ENCODE assay signal across 16 mouse cellular contexts in the genomic region with DNA sequence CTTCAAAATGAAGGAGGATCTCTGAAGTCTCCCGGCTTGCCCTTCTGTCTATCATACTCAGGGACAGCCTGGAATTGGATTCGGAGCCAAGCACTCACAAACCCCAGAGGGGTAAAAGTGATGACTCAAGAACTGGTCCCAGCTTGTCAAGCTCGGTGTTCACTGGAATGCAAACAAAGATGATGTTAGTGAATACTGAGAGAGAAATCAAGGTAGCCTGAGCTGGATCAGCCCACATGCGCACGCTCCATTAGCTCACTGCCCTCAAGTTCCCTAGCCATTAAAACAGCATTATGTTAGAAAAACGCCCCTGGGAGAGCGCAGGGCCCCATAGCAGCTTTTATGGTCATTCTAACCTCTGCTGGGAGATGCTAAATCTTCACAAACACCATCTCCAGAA.
DNase-seq lines count a peak whose midpoint lies in the region; ATAC-seq and TF ChIP-seq lines count a peak whose summit lies in the region.
"Had no signal": no experiment of that assay in that cellular context is flagged by ENCODE, and none has a peak within 500 bp of the region (broad histone marks: within the 10 kb centered on the region; RNA-seq: fewer than 3 reads in every experiment).

No protein-coding gene starts in this region.

- no peaks in the 10 kb centered on the region for H3K9me3 ChIP-seq in kidney, postnatal 0 days (replicated peaks; ENCODE audit: low read length)
- no peaks in the 10 kb centered on the region for H3K9me3 ChIP-seq in embryonic facial prominence, embryonic 14.5 days (ENCODE audit: control insufficient read depth, low read length)
- H3K9me3 ChIP-seq in limb, embryonic 15.5 days: no peaks in the 10 kb centered on the region
- no peaks in the 10 kb centered on the region for H3K9me3 ChIP-seq in forebrain, embryonic 11.5 days (ENCODE audit: control insufficient read depth, low read length)
- H3K9me3 ChIP-seq: forebrain, embryonic 10.5 days had no signal

- H3K4me2 ChIP-seq in kidney, postnatal 0 days (ENCODE audit: low read length): peak overlapping the region; percentile 34
- H3K4me2 ChIP-seq in embryonic facial prominence, embryonic 14.5 days (ENCODE audit: low read depth, low read length): peak overlapping the region; percentile 31
- peak overlapping the region; percentile 2; the same call in 1 of the 2 replicates for H3K4me2 ChIP-seq in limb, embryonic 15.5 days
- H3K4me2 ChIP-seq in forebrain, embryonic 11.5 days (ENCODE audit: low read depth, low read length, severe bottlenecking): no peak overlapping the region
- H3K4me2 ChIP-seq: liver, embryonic 11.5 days had no signal

- no peak overlapping the region for H3K9ac ChIP-seq in kidney, postnatal 0 days (ENCODE audit: low read depth, low read length)
- H3K9ac ChIP-seq in embryonic facial prominence, embryonic 14.5 days (ENCODE audit: low read depth, low read length): no peak overlapping the region
- H3K9ac ChIP-seq in limb, embryonic 15.5 days: no peak overlapping the region
- no peak overlapping the region for H3K9ac ChIP-seq in forebrain, embryonic 11.5 days (ENCODE audit: low read length)

- no peaks in the 10 kb centered on the region for H3K27me3 ChIP-seq in kidney, postnatal 0 days (ENCODE audit: insufficient read depth, low read length)
- H3K27me3 ChIP-seq in embryonic facial prominence, embryonic 14.5 days (replicated peaks; ENCODE audit: control insufficient read depth, insufficient read depth, low read length): no peaks in the 10 kb centered on the region
- no peaks in the 10 kb centered on the region for H3K27me3 ChIP-seq in limb, embryonic 15.5 days
- no peaks in the 10 kb centered on the region for H3K27me3 ChIP-seq in forebrain, embryonic 11.5 days (ENCODE audit: control insufficient read depth, insufficient read depth, low read length)

- TF ChIP-seq CTCF in kidney, postnatal 0 days (IDR thresholded peaks at IDR 0.05; ENCODE audit: low read depth): no peak

- ATAC-seq in kidney, postnatal 0 days (replicated peaks; ENCODE audit: low FRiP score, low read depth): peak; percentile 53; the same call in 1 of the 2 replicates
- peak; percentile 41; the same call in 1 of the 2 replicates for ATAC-seq in embryonic facial prominence, embryonic 14.5 days (ENCODE audit: low read depth)
- no peak for ATAC-seq in limb, embryonic 15.5 days (ENCODE audit: insufficient number of reproducible peaks, low FRiP score, low TSS enrichment, low read depth)
- ATAC-seq in forebrain, embryonic 11.5 days (replicated peaks; ENCODE audit: low FRiP score): no peak
- ATAC-seq in monocyte, adult 5-6 weeks (replicated peaks; ENCODE audit: insufficient number of reproducible peaks, low FRiP score, low TSS enrichment, poor library complexity, severe bottlenecking): no peak
- ATAC-seq: intestine, postnatal 0 days; lung, postnatal 0 days had no signal

- H3K4me1 ChIP-seq in kidney, postnatal 0 days (replicated peaks; ENCODE audit: insufficient read depth, low read length): 0 out of 2 replicates have a peak, but pooled peaks cover 5% of the 10 kb centered on the region
- peaks cover 11% of the 10 kb centered on the region for H3K4me1 ChIP-seq in embryonic facial prominence, embryonic 14.5 days (ENCODE audit: control insufficient read depth, insufficient read depth, low read length)
- peaks cover 13% of the 10 kb centered on the region for H3K4me1 ChIP-seq in limb, embryonic 15.5 days
- H3K4me1 ChIP-seq in forebrain, embryonic 11.5 days (replicated peaks; ENCODE audit: control insufficient read depth, insufficient read depth, low read length): no peaks in the 10 kb centered on the region

- 27% methylated on average over 7 of the region's 7 CpGs for WGBS in kidney, postnatal 0 days
- WGBS in embryonic facial prominence, embryonic 14.5 days: 65% methylated on average over 7 of the region's 7 CpGs
- WGBS in limb, embryonic 15.5 days: 47% methylated on average over 7 of the region's 7 CpGs
- 84% methylated on average over 7 of the region's 7 CpGs for WGBS in forebrain, embryonic 11.5 days

- H3K36me3 ChIP-seq in kidney, postnatal 0 days (ENCODE audit: insufficient read depth, low read length): no peaks in the 10 kb centered on the region
- H3K36me3 ChIP-seq in embryonic facial prominence, embryonic 14.5 days (ENCODE audit: control insufficient read depth, insufficient read depth, low read length): no peaks in the 10 kb centered on the region
- H3K36me3 ChIP-seq in limb, embryonic 15.5 days: no peaks in the 10 kb centered on the region
- no peaks in the 10 kb centered on the region for H3K36me3 ChIP-seq in forebrain, embryonic 11.5 days (ENCODE audit: control insufficient read depth, insufficient read depth, low read length)
- H3K36me3 ChIP-seq: forebrain, embryonic 10.5 days had no signal

- H3K4me3 ChIP-seq in kidney, postnatal 0 days (replicated peaks; ENCODE audit: low read depth, low read length): no peak overlapping the region
- no peak overlapping the region for H3K4me3 ChIP-seq in embryonic facial prominence, embryonic 14.5 days (ENCODE audit: low read depth, low read length)
- H3K4me3 ChIP-seq in limb, embryonic 15.5 days: no peak overlapping the region
- H3K4me3 ChIP-seq in forebrain, embryonic 11.5 days (ENCODE audit: low read depth, low read length): no peak overlapping the region
- H3K4me3 ChIP-seq: forebrain, embryonic 10.5 days had no signal

- peak; percentile 59 for DNase-seq in kidney, postnatal 0 days (ENCODE audit: low spot score)
- no peak for DNase-seq in kidney, postnatal 14 days
- DNase-seq in ES-CJ7 (ENCODE audit: low read depth, low spot score): peak; percentile 42
- peak; percentile 59 for DNase-seq in embryonic facial prominence, embryonic 14.5 days (ENCODE audit: low spot score)
- DNase-seq in forebrain, embryonic 11.5 days (ENCODE audit: low spot score): no peak
- no peak for DNase-seq in layer of hippocampus, adult 9-11 months
- DNase-seq: adrenal gland, adult 8-10 months; cerebellum, adult 8-10 months; heart, adult 18-20 months; thymus, postnatal 4 days had no signal

- H3K27ac ChIP-seq in kidney, postnatal 0 days: no peak overlapping the region
- H3K27ac ChIP-seq in embryonic facial prominence, embryonic 14.5 days (replicated peaks; ENCODE audit: low read depth, low read length): 0 out of 2 replicates have a peak overlapping the region, but pooled peaks have one; percentile 25
- peak overlapping the region; percentile 35; the same call in 1 of the 2 replicates for H3K27ac ChIP-seq in limb, embryonic 15.5 days
- no peak overlapping the region for H3K27ac ChIP-seq in forebrain, embryonic 11.5 days (ENCODE audit: low read depth, low read length)
- H3K27ac ChIP-seq: forebrain, embryonic 10.5 days had no signal

Comparison
In these comparisons a context has a peak if more than half of its experiments do, and no peak if none do; other contexts are left out.
1. DNase-seq: peak in kidney, postnatal 0 days (single experiment), ES-CJ7 (single experiment) and embryonic facial prominence, embryonic 14.5 days (single experiment); none in kidney, postnatal 14 days (single experiment), forebrain, embryonic 11.5 days (single experiment) and layer of hippocampus, adult 9-11 months (single experiment).
2. ATAC-seq: peak in kidney, postnatal 0 days (single experiment) and embryonic facial prominence, embryonic 14.5 days (single experiment); none in limb, embryonic 15.5 days (single experiment), forebrain, embryonic 11.5 days (single experiment) and monocyte, adult 5-6 weeks (single experiment).
3. H3K27ac ChIP-seq: peak in embryonic facial prominence, embryonic 14.5 days (single experiment) and limb, embryonic 15.5 days (single experiment); none in kidney, postnatal 0 days (single experiment) and forebrain, embryonic 11.5 days (single experiment).